Mouse (Mus musculus): ENCODE results near the gene 2310003L06Rik. TPM values are rescaled to one million over a fixed set of nuclear protein-coding genes. Genes with fewer than 3 reads are reported as not detected.

2310003L06Rik gene
- polyA plus RNA-seq, 1 experiment from 2014 or later: not detected

Other genes with a start within 250 kb of the 2310003L06Rik start
- gene Csn1s2a, start 194.9 kb upstream of the 2310003L06Rik start, polyA plus RNA-seq (2015; fragmentation: Nextera tagmentation; extraction: Ambion mirVana): not detected in 2 replicates
- not detected in 2 replicates for gene Csn1s2b, start 161.4 kb upstream of the 2310003L06Rik start, polyA plus RNA-seq (2015; fragmentation: Nextera tagmentation; extraction: Ambion mirVana)
- gene Prr27, start 143.8 kb upstream of the 2310003L06Rik start, polyA plus RNA-seq (2015; fragmentation: Nextera tagmentation; extraction: Ambion mirVana): not detected in 2 replicates
- gene Odam, start 84.4 kb upstream of the 2310003L06Rik start, polyA plus RNA-seq (2015; fragmentation: Nextera tagmentation; extraction: Ambion mirVana): not detected in 2 replicates
- not detected in 2 replicates for gene Csn3, start 43.9 kb upstream of the 2310003L06Rik start, polyA plus RNA-seq (2015; fragmentation: Nextera tagmentation; extraction: Ambion mirVana)
- gene Gm28434, start 58 bp downstream of the 2310003L06Rik start, polyA plus RNA-seq (2015; fragmentation: Nextera tagmentation; extraction: Ambion mirVana): not detected in 2 replicates
- not detected in 2 replicates for gene Cabs1, start 10.0 kb downstream of the 2310003L06Rik start, polyA plus RNA-seq (2015; fragmentation: Nextera tagmentation; extraction: Ambion mirVana)
- not detected in 2 replicates for gene Smr3a, start 33.1 kb downstream of the 2310003L06Rik start, polyA plus RNA-seq (2015; fragmentation: Nextera tagmentation; extraction: Ambion mirVana)
- not detected in 2 replicates for gene Smr2, start 117.1 kb downstream of the 2310003L06Rik start, polyA plus RNA-seq (2015; fragmentation: Nextera tagmentation; extraction: Ambion mirVana)
- gene Gm11116, start 142.1 kb downstream of the 2310003L06Rik start, polyA plus RNA-seq (2015; fragmentation: Nextera tagmentation; extraction: Ambion mirVana): not detected in 2 replicates
- gene Gm11115, start 184.6 kb downstream of the 2310003L06Rik start, polyA plus RNA-seq (2015; fragmentation: Nextera tagmentation; extraction: Ambion mirVana): not detected in 2 replicates